In the genomic region with DNA sequence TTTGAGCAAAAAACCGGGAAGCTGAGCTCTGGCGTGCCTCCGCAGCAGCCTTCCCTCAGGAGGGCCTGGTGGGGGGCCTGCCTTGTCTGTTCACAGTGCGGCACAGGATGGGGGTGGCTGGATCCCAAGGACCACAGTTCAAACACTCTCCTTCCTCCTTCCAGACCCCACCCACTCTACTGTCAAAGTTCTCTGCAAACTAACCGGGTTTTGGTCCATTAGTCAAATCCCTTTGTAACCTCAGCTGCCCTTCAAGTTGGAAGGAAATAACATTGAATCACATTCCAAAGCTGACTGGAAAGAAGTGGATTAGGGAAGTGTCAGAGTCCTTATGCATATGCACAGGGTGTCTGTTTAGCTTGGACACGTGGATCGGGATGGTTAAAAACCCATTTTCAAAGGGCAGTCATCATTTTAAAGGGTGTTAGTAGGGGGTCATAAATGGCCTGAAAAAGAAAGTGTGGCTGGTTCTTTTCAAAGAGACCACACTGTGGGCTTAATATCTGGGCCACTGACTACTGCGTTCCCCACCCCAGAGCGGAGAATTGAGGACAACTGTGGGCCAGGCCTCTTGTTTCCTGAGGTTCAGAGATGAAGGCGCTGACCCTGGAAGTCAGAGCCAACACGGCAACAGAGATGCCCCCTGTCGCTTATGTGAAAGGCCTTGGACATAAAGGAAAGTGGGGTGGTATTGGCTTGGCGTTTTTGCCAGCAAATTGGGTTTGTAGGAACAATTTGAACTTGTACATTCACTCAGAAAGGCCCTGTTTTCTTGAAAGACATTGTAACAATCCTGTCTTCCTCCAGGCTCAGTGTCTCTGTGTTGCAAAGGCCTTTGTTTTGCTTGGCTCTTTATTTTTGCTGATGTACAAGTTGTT, we compare ENCODE assay signal across 9 mouse cellular contexts.
DNase-seq lines count a peak whose midpoint lies in the region; ATAC-seq and TF ChIP-seq lines count a peak whose summit lies in the region.
"Had no signal": no experiment of that assay in that cellular context is flagged by ENCODE, and none has a peak within 500 bp of the region (broad histone marks: within the 10 kb centered on the region; RNA-seq: fewer than 3 reads in every experiment).

No protein-coding gene starts in this region.

- intact Hi-C loops in heart, adult 2 months (cut with DNase I) = loop anchor here (2.0 kb wide), 2 partner anchors 14 to 62 kb away; no protein-coding TSS in a partner anchor

- H3K79me2 ChIP-seq in heart, adult 2 months (replicated peaks; ENCODE audit: control insufficient read depth, insufficient read depth, low read length) = no peaks in the 10 kb centered on the region

- 0 out of 2 replicates have a peak overlapping the region, but pooled peaks have one; percentile 43 for H3K9ac ChIP-seq in lung, embryonic 15.5 days
- H3K9ac ChIP-seq in heart, adult 2 months (ENCODE audit: low read depth, low read length) = peak overlapping the region; percentile 44; the same call in 1 of the 2 replicates
- peak overlapping the region; percentile 64; the same call in 1 of the 2 replicates for H3K9ac ChIP-seq in midbrain, embryonic 11.5 days (ENCODE audit: low read length)

- 44% methylated on average over 13 of the region's 13 CpGs for WGBS in lung, embryonic 15.5 days
- 51% methylated on average over 13 of the region's 13 CpGs for WGBS in heart, adult 2 months
- 26% methylated on average over 13 of the region's 13 CpGs for WGBS in kidney, adult 2 months
- 6% methylated on average over 13 of the region's 13 CpGs for WGBS in midbrain, embryonic 11.5 days

- no peak for TF ChIP-seq EP300 in heart, adult 2 months (IDR thresholded peaks at IDR 0.05; ENCODE audit: insufficient read depth, low read depth, low read length)

- peak overlapping the region; percentile 71 for H3K4me2 ChIP-seq in lung, embryonic 15.5 days
- H3K4me2 ChIP-seq in midbrain, embryonic 11.5 days = peak overlapping the region; percentile 60

- peak; percentile 52; the same call in 1 of the 2 replicates for ATAC-seq in lung, embryonic 15.5 days (ENCODE audit: borderline replicate concordance, extremely low read depth, low FRiP score, low TSS enrichment)
- ATAC-seq in midbrain, embryonic 11.5 days (ENCODE audit: low FRiP score) = peak; percentile 81

- H3K27ac ChIP-seq in lung, embryonic 15.5 days = peak overlapping the region; percentile 77
- peak overlapping the region; percentile 86 for H3K27ac ChIP-seq in heart, adult 2 months
- peak overlapping the region; percentile 87 for H3K27ac ChIP-seq in kidney, adult 2 months (ENCODE audit: insufficient read depth, low read depth, low read length)
- H3K27ac ChIP-seq in midbrain, embryonic 11.5 days (ENCODE audit: low read depth, low read length) = peak overlapping the region; percentile 4; the same call in 1 of the 2 replicates

- H3K27me3 ChIP-seq in lung, embryonic 15.5 days = no peaks in the 10 kb centered on the region
- H3K27me3 ChIP-seq in heart, adult 2 months (ENCODE audit: control insufficient read depth, insufficient read depth, low read length) = no peaks in the 10 kb centered on the region
- no peaks in the 10 kb centered on the region for H3K27me3 ChIP-seq in kidney, adult 2 months (replicated peaks; ENCODE audit: control insufficient read depth, insufficient read depth, low read length)
- H3K27me3 ChIP-seq in midbrain, embryonic 11.5 days (ENCODE audit: control insufficient read depth, insufficient read depth, low read length) = peaks cover 3% of the 10 kb centered on the region; the same call in 1 of the 2 replicates

- H3K4me1 ChIP-seq in lung, embryonic 15.5 days = peaks cover 43% of the 10 kb centered on the region
- H3K4me1 ChIP-seq in heart, adult 2 months (ENCODE audit: control insufficient read depth, insufficient read depth, low read length) = peaks cover 17% of the 10 kb centered on the region
- peaks cover 11% of the 10 kb centered on the region; the same call in 1 of the 2 replicates for H3K4me1 ChIP-seq in kidney, adult 2 months (ENCODE audit: control insufficient read depth, insufficient read depth, low read length)
- peaks cover 18% of the 10 kb centered on the region for H3K4me1 ChIP-seq in midbrain, embryonic 11.5 days (ENCODE audit: control insufficient read depth, insufficient read depth, low read length)

- peak overlapping the region; percentile 45; the same call in 1 of the 2 replicates for H3K4me3 ChIP-seq in lung, embryonic 15.5 days
- peak overlapping the region; percentile 48; the same call in 1 of the 2 replicates for H3K4me3 ChIP-seq in heart, adult 2 months
- peak overlapping the region; percentile 10; the same call in 1 of the 2 replicates for H3K4me3 ChIP-seq in kidney, adult 2 months (ENCODE audit: insufficient read depth, low read depth, low read length)
- peak overlapping the region; percentile 29 for H3K4me3 ChIP-seq in midbrain, embryonic 11.5 days (ENCODE audit: low read depth, low read length)

- no peak for TF ChIP-seq POLR2A in heart, adult 2 months (IDR thresholded peaks at IDR 0.05; ENCODE audit: insufficient read depth, low read depth, low read length)
- no peak for TF ChIP-seq POLR2A in kidney, adult 2 months (IDR thresholded peaks at IDR 0.05; ENCODE audit: low read depth, low read length)

- no peaks in the 10 kb centered on the region for H3K36me3 ChIP-seq in lung, embryonic 15.5 days
- H3K36me3 ChIP-seq in heart, adult 2 months (ENCODE audit: control insufficient read depth, insufficient read depth, low read length) = peaks cover 8% of the 10 kb centered on the region
- H3K36me3 ChIP-seq in kidney, adult 2 months (ENCODE audit: control insufficient read depth, insufficient read depth, low read length) = no peaks in the 10 kb centered on the region
- no peaks in the 10 kb centered on the region for H3K36me3 ChIP-seq in midbrain, embryonic 11.5 days (ENCODE audit: control insufficient read depth, insufficient read depth, low read length)
- H3K36me3 ChIP-seq: G1E had no signal

- H3K9me3 ChIP-seq in lung, embryonic 15.5 days = no peaks in the 10 kb centered on the region
- H3K9me3 ChIP-seq in midbrain, embryonic 11.5 days (ENCODE audit: control insufficient read depth, low read length) = no peaks in the 10 kb centered on the region
- H3K9me3 ChIP-seq: G1E had no signal

- TF ChIP-seq CTCF in heart, adult 2 months (IDR thresholded peaks at IDR 0.05) = no peak
- TF ChIP-seq CTCF in kidney, adult 2 months (conservative IDR thresholded peaks at IDR 0.05; ENCODE audit: insufficient read depth, insufficient read length, low read depth, low read length) = no peak

- DNase-seq in lung, postnatal 14 days = no peak
- DNase-seq in heart, adult 2 months = peak; percentile 42 to 64
- peak; percentile 77 for DNase-seq in kidney, adult 2 months
- DNase-seq in midbrain, embryonic 11.5 days (ENCODE audit: low spot score, missing footprints) = peak; percentile 95
- DNase-seq in spleen, adult 18-20 months = no peak
- no peak for DNase-seq in urinary bladder, postnatal 36 days (ENCODE audit: low spot score in 2 of 2)
- no peak for DNase-seq in T-cell, adult 2 months (ENCODE audit: low spot score)

Comparison
In these comparisons a context has a peak if more than half of its experiments do, and no peak if none do; other contexts are left out.
1. H3K27ac ChIP-seq: peak in every context shown above with its lines; median percentile 87 in kidney, adult 2 months; 86 in heart, adult 2 months; 77 in lung, embryonic 15.5 days; 4 in midbrain, embryonic 11.5 days.
2. DNase-seq: peak in heart, adult 2 months (2 of 2), kidney, adult 2 months (single experiment) and midbrain, embryonic 11.5 days (single experiment); none in lung, postnatal 14 days (single experiment), spleen, adult 18-20 months (0 of 2), urinary bladder, postnatal 36 days (0 of 2) and T-cell, adult 2 months (single experiment).
3. Peak in every context shown above with its lines, with median percentiles within 50 percentile points of each other: H3K4me3 ChIP-seq and H3K9ac ChIP-seq.